Mouse (Mus musculus) small intestine, adult 2 months (tissue): ENCODE measurements around the gene Fbxw7.

Source experiments
- CTCF ChIP-seq: fragments of 200-500 bp; IDR thresholded peaks from 2 replicates; pipeline ENCODE4 v1.5.1; 2012; ENCODE audit warnings: low read depth, mild to moderate bottlenecking, control low read depth, inconsistent platforms, low read length, moderate library complexity, mixed read lengths; ENCODE audit not compliant: insufficient replicate concordance, insufficient read length; ENCODE audit errors: extremely low read depth
- POLR2A ChIP-seq: fragments of 200-500 bp; IDR thresholded peaks from 2 replicates; pipeline ENCODE4 v1.6.1; 2012; ENCODE audit warnings: low read depth, mild to moderate bottlenecking, control low read depth, inconsistent platforms, low read length, moderate library complexity

DNA sequence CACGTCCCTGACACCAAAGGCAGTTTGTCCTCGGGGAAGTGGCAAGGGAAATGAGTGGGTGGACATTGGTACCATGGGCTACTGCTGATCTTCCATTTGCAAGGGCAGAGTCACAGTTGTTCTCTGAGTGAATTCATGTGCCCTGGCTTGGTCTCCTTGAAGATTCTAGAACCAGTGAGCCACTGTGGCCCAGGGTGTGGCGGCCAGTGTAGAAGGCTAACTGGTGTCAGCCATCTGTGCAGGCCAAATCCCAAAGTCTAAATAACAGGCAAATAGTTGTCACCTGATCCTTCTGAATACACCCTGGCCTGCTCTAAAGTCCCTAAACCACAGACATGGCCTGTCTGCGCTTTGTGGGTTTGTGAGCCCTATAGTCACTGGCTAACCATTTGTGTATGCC lies 173.8 kb downstream of the Fbxw7 start:
- TF ChIP-seq POLR2A: no peak
- TF ChIP-seq CTCF: no peak
